Mouse (Mus musculus) gastrocnemius, adult 2 months (tissue): ENCODE results near the gene Bfsp2. TPM values are rescaled to one million over a fixed set of nuclear protein-coding genes. Genes with fewer than 3 reads are reported as not detected.

ENCODE experiments used
- DNase-seq: peaks from one replicate; pipeline ENCODE4 v3.0.0; 2022
- H3K27ac ChIP-seq: fragments of 200-600 bp; 2 replicates; pipeline ENCODE4 v1.8.1; 2022; ENCODE audit warnings: mild to moderate bottlenecking
- H3K4me3 ChIP-seq: fragments of 200-600 bp; 2 replicates; pipeline ENCODE4 v1.8.1; 2022; ENCODE audit warnings: mild to moderate bottlenecking, moderate library complexity
- CTCF ChIP-seq: fragments of 200-600 bp; IDR thresholded peaks from 2 replicates; pipeline ENCODE4 v1.8.1; 2022; ENCODE audit warnings: antibody characterized with exemption, mild to moderate bottlenecking, moderate library complexity
- intact Hi-C: fragments of 180-260 bp; cut with DNase I; formaldehyde crosslinking; loops from one replicate; pipeline ENCODE4 v1.15.1; 2025
- total RNA-seq, 2 experiments: library from RNA; stranded (reverse); gene quantifications; 2 replicates each; pipeline ENCODE4 v1.2.3; 2021

Gene Bfsp2
- total RNA-seq, 2 experiments from 2014 or later, result 0.42 TPM; not detected in 1

GRCm38 (mm10) chr9:103501861-103502364 lies 21.7 kb upstream of the Bfsp2 start:
- DNase-seq, result no peak
- no peak overlapping the region for H3K4me3 ChIP-seq
- H3K27ac ChIP-seq, result no peak overlapping the region
- intact Hi-C loops, result no loop called here
- TF ChIP-seq CTCF, result no peak

- no peak overlapping the region for H3K4me3 ChIP-seq
- intact Hi-C loops, result no loop called here
- DNase-seq, result no peak
- no peak overlapping the region for H3K27ac ChIP-seq
- no peak for TF ChIP-seq CTCF
These were observed 19.1 kb upstream of the Bfsp2 start for GRCm38 (mm10) chr9:103499366-103499765.

DNA sequence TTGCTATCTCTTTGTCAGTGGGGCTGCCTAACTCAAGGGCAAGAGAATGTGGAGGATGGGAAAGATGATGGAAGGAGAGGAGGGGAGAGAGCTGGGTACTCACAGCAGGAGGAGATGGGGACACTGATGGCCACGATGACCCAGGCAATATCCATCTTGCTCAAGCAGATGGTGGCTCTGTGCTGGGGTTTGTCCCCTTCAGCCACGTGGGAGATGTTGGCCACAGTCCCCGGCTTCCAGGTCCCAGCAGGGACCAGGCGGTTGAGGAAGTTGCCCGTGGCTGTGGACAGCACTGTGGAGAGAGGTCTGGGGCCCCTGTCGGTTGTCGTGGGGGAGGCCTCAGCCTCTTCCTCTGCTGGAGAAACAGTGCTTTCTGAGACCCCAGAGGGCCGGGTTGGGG lies 18.5 kb upstream of the Bfsp2 start:
- TF ChIP-seq CTCF, result no peak
- Histone ChIP-seq H3K27ac (no peak overlapping the region), H3K4me3 (no peak overlapping the region)
- intact Hi-C loops, result no loop called here
- no peak for DNase-seq

DNA sequence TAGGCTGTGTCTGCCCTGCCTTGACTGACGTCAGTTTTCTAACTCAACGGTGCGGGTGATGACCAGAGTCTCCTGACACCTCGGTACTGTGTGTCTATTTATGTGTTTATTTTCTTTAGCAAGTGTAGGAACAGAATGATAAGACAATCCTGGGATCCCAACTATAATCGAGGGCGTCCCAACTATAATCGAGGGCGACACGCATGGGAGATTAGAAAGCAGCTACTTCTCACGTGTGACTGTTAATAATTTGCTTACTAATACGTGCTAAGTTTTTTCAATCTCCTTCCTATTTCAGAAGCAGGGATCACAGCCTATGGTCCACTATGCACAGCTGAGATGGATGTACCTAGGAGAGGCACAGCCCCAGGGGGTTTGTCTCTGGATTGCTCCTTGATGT lies 15.2 kb upstream of the Bfsp2 start:
- TF ChIP-seq CTCF, result no peak
- intact Hi-C loops, result loop anchor here (2.0 kb wide), 2 partner anchors 263 to 501 kb away; no protein-coding TSS in a partner anchor
- H3K4me3 ChIP-seq, result no peak overlapping the region
- no peak overlapping the region for H3K27ac ChIP-seq
- DNase-seq, result no peak

DNA sequence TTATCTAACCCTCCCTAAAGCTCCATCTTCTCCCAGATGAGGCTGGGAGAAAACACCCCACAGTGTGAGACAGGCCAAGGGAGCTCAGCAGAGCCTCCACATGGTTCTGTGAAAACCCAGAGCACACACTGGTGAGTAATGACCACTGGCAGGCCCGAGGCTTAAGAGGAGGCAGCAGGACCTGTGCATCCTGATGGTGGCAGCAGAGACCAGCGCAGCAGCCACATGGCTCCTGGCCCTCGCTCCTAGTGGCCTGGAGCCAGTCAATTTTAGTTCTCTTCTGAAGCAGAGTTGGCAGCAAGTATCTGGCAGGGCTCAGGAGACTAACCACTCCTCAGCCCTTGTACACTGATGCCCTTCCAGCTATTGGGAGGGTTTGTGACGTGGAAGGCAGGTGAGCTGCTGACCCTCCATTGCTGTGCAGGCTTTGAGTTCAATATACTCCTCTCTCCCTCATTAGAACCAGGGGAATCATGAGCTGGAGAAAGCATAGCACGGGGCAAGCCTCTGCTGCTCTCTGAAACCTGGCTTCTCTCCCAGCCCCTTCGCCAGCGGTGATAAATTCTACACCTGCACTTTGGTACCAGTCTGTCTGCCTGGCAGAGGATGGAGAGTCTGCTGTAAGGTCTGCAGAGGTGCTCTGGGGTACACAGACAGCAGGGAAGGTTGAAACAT lies 14.3 kb upstream of the Bfsp2 start:
- TF ChIP-seq CTCF, result peak; percentile 95
- intact Hi-C loops, result loop anchor here (2.0 kb wide), 2 partner anchors 264 to 502 kb away; no protein-coding TSS in a partner anchor
- no peak overlapping the region for H3K27ac ChIP-seq
- H3K4me3 ChIP-seq, result no peak overlapping the region
- DNase-seq, result peak; percentile 86

DNA sequence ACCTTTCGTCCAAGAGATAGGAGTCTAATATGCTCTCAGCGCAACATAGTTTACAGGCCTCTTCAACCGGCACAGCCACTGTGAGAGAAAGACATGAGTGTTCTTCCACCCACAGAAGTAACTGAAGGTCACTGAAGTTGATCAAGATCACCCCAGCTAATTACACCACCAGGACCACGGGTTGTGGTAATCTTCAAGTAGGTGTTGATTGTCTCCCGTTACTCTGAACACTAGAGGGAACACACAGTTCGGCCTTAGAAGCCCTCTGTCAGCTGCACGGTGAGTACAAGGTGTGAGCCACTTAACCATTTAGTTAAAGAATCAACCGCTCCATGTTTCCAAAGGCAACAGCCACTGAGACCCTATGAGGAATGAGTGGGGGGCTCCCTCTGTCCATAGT lies 11.8 kb upstream of the Bfsp2 start:
- no peak for TF ChIP-seq CTCF
- no peak for DNase-seq
- intact Hi-C loops, result no loop called here
- Histone ChIP-seq H3K27ac (no peak overlapping the region), H3K4me3 (no peak overlapping the region)

DNA sequence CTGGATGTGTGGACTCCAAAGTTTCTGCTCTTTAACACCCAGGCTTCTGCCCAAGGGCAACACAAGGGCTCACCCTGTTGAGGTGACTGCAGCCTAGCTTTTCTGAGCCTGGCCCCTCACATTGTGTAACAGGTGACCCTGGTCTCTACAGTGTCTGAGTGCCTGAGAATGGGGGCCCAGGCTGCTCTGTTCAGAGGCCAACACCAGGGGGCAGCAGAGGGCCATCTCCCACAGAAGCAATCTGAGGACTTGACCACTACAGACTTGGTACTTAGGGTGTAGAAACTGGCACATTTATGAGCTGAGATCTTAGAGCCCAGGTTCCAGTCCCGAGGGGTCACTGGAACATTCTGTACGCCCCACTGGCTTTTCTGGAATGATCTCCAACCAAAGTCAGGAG lies 10.2 kb upstream of the Bfsp2 start:
- Histone ChIP-seq H3K27ac (no peak overlapping the region), H3K4me3 (no peak overlapping the region)
- TF ChIP-seq CTCF, result peak; percentile 97
- DNase-seq, result peak; percentile 78
- intact Hi-C loops, result no loop called here

DNA sequence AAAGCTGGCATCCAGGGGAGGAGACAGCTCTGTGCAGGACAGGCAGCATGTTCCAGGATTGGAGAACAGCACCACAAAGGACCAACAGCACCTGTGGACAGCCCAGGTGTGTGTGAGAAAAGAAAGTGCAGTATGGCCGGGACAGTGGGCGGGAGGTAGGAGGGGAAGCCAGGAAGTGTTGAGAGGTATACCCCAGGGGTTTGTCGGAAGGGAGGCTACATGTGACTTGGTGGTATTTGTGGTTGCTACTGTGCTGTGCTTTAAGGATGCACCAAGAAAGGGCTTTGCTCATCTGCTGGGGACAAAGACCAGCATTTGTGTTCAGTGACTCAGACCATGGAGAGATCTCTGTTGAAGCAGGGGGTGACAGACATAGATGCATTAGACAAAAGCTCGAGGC lies 9.7 kb upstream of the Bfsp2 start:
- DNase-seq, result no peak
- TF ChIP-seq CTCF, result no peak
- Histone ChIP-seq H3K4me3 (no peak overlapping the region), H3K27ac (no peak overlapping the region)
- intact Hi-C loops, result no loop called here

DNA sequence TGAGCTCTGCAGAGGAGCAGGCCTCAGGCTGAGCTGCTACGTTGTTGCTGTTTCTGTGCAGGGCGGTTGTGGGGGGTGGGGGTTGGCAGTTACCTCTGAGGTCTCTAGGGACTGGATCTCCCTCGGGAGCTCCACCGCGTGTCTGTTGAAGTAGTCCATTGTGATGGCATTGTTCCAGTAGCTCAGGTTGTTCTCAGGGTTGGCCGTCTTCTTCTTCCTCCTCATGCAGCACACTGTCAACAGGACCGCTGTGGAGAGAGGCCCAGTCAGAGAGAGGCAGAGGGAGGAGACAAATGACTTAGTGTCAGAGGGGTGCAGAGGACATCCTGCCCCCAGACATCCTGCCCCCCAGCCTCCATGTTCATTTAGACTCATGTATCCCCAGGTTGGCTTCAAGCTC lies 8.9 kb upstream of the Bfsp2 start:
- no peak overlapping the region for H3K27ac ChIP-seq
- intact Hi-C loops, result no loop called here
- no peak overlapping the region for H3K4me3 ChIP-seq
- TF ChIP-seq CTCF, result no peak
- DNase-seq, result no peak

DNA sequence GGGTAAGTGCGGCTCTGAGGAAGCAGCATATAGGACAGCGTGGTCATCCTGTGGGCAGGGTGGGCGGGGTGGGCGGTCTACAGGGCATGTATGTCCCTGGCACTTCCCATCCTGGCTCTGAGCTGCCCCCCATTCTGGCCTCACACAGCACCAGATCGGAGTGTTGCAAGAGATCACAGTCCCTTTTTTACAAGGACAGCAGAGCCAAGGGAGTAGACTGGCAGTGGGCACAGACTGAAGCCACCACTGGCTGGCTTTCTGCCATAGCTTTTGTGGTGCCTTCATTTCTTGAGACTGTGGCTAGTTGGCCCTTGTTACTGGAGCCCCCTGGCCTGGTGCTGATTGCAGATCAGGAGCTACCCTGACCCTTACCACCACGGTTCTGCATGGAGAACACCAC lies 6.0 kb upstream of the Bfsp2 start:
- Histone ChIP-seq H3K27ac (no peak overlapping the region), H3K4me3 (no peak overlapping the region)
- no peak for DNase-seq
- intact Hi-C loops, result no loop called here
- no peak for TF ChIP-seq CTCF

GRCm38 (mm10) chr9:103485606-103486005 lies 5.4 kb upstream of the Bfsp2 start:
- intact Hi-C loops, result no loop called here
- Histone ChIP-seq H3K4me3 (no peak overlapping the region), H3K27ac (no peak overlapping the region)
- DNase-seq, result no peak
- no peak for TF ChIP-seq CTCF

DNA sequence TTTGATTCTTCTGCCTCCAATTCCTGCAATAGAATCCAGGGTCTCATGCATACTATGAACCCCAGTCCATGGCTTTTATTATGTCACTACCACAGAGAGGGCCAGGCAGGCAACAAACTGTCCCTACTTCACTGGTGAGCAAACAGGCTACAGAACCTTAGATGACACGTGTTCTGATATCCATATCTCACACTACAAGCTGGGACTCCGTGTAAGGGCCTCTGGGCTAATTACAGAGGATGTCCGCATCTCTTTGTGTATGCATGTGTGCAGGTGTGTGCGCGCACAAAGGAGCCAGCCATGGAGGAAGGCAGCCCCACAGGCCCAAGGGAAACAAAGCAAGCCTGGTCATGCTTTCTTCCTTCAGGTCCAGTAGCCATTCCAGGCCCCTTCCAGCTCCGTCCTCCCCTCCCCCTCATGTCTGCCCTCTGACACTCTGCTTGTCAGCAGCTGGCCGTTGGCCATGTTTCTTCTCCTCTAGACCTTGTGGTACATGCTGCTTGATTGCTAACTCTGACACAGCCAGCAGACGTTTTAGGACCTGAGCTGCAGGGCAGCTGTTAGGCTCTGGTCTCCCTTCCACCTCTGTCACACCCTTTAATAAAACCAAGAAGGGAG lies 492 bp upstream of the Bfsp2 start:
- H3K4me3 ChIP-seq, result no peak overlapping the region
- H3K27ac ChIP-seq, result no peak overlapping the region
- intact Hi-C loops, result no loop called here
- no peak for DNase-seq
- no peak for TF ChIP-seq CTCF

- intact Hi-C loops, result no loop called here
- Histone ChIP-seq H3K4me3 (no peak overlapping the region), H3K27ac (no peak overlapping the region)
- no peak for DNase-seq
- TF ChIP-seq CTCF, result no peak
These were observed 4.8 kb downstream of the Bfsp2 start for GRCm38 (mm10) chr9:103475414-103475813.
